Mouse (Mus musculus): ENCODE measurements around the gene Frem1.
A peak's percentile ranks its signal among the peaks of the same experiment; 100 is the strongest.

Frem1 gene

DNA sequence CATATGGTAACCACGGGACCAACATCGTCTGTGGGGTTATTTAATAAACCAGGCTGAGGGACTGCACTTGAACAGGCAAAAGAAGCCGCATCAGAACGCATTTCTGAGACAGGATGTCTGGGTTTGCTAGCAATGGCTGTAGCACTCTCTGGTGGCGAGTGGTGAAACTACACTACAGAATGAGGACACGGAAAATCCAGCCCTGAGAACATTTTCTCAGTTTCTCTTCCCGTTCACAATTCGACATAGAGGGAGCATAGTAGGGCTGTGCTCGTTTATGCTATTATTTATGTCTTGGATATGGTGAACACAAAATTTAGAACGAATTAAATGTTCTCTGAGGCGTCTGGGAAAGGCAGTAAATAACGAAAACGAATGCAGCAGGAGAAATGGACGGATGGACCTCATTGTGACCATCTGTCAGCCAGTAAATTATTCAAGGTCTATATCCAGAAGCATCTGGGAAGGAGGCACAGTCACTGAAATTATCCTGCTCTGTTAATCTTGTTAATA lies 118.4 kb downstream of the Frem1 start:
- DNase-seq (ENCODE audit: extremely low spot score), result peak; percentile 69

DNA sequence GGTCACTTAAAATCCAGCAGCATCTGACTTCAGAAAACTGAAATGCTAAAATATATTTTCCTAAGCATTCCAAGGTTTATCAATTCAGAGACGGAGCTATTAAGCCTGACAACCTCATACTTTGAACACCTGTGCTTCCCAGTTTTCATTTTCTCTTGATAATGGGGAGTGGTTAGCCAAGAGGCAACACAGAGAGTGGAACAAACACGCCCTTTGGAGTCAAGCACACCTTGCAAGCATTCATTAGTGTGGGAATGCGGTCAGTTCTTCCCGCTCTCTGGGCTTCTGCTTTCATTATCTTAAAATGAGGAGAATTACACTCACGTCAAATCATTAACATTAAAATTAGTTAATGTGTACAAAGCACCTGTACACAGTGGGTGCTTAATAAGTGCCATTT lies 122.1 kb downstream of the Frem1 start:
- DNase-seq (ENCODE audit: extremely low spot score), result no peak

DNA sequence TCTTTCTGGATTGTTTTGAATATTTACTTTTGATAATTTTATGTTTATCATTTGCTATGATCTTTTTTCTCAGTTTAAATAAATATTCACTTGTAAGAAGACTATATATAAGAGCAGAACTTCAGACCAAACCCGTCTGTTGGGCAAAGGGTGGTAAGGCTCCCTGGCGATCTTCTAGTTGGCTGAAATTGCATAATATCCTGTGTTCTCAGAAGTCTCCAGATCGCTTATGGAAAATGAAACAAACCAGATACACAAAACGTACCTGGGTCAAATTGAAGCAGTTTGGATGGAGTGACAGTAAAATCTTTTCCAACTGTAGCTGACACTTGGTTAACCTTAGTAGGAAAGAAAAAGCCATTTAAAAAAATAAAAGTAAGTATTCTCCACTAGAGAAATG lies 130.2 kb downstream of the Frem1 start:
- no peak for DNase-seq (ENCODE audit: extremely low spot score)

DNA sequence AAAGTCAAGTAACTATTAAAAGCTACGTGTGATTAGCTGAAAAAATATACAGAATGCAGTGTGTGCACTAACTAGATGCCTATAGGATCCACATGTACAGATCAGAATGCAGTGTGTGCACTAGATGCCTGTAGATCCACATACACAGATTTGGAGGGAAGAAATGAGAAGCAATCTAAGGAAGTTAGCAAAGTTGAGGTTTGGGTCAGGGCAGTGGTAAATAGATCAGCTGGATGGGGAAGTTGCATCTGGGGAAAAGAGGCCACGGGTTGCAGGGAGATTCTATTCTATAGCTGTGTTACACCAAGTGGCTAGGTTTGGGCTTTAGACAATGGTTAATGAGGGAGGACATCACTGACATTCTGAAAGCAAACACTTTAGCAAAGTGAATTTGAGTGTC lies 133.5 kb downstream of the Frem1 start:
- DNase-seq (ENCODE audit: extremely low spot score), result no peak

DNA sequence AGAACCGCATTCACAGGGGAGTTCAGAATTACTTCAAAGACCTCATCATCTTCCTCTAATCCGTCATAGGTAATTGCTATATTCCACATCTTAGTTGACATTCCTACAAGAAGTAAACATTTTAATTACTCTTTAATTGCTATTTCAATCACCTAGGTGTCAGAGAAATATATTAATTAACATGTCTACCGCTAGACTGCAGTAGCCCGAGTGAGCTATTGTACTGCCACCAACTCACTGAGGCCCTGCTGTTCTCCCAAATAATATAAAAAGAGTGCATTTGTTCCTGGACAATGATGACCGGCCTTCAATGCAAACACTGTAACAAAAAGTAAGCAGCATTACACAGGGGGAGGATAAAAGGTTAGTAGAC lies 135.5 kb downstream of the Frem1 start:
- no peak for DNase-seq (ENCODE audit: extremely low spot score)

DNA sequence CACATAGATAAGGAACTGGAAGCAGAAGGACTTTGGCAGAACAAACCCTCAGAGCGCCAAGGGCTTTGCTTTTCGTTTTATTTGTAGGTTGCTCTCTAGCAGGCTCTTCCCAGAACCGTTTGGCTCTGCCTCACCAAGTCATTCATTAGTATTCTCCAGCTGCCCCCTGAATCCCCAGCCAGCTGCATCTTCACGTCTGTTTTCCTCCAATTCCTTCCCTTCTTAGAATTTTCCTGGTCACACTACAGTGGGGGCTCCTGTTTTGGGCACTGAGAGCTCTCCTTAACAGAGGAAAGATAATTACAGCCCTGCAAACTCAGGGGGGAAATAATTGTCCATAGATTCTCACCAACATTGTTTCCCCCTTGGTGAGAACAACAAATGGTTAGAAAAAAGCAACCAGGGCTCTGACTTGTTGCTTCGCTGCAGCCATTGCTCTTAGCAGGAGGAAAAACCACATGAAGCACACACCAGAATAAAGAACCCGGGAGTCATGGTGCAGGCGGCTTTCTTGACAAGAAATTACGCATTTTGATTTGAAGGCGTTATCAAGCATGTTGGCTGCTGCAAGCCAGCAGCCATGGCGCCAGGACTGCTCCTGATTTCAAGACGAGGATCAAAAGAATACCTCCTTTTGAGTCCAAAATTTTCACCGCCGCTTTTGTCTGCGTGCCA lies 136.0 kb downstream of the Frem1 start:
- DNase-seq (ENCODE audit: extremely low spot score), result peak; percentile 17

DNA sequence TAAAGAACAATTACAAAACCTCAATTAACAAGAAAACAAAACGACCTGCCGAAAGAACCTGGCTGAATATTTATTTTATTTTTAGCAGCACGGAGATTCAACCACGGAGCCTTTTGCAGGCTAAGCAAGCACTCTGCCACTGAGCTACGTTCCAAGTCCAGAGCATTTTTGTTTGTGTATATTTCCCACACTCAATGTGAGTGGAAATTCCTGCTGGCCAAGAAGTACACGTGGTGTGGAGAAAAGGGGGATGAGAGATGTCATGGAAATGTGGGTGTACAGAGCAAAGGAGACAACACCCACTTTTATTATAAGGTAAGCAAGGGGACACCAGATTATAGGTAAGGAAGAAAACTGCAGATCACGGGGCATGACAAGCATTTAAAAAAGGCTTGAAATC lies 136.6 kb downstream of the Frem1 start:
- DNase-seq (ENCODE audit: extremely low spot score), result no peak

DNA sequence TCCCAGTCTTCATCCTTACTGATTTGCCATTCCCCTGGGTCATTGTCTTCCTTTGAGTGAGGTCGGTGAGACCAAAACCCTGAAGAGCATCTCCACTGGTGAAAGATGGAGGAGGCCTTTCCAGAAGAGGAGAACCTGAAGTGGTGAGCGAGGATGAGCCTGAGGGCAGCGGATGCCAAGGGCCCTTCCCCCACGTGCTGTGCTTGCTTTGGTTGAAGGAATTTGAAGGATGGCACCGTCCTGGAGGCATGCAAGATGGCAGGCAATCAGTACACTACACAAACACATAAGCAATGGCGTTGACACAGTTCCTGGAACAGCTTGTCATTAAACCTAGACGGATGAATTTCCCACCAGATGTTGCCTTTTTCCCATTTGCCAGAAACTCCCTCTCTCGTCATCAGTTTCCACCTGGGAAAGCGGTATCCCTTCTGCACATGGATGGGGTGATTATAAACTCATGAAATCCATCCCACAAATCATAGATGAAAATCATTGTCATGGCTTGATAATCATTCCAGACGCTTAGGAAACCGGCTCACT lies 137.5 kb downstream of the Frem1 start:
- DNase-seq (ENCODE audit: extremely low spot score), result no peak

DNA sequence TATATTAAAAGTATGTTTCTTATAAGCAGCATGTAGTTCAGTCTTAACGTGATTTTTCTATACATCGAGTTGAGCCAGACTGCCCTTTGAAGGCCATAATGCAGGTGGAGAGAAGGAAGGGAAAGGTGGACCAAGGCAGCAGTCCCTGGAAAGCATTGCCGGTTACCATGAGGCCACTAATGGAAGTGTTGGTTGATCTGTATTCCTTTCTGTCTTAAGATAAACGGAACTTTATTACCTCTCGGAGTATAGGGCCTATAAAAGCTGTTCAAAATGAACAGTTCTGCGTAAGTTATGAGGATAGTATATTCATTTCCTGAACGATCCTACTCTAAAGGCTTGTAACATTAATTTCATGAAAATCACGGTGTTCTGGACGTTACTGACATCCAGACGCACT lies 156.9 kb downstream of the Frem1 start:
- DNase-seq (ENCODE audit: extremely low spot score), result no peak

DNA sequence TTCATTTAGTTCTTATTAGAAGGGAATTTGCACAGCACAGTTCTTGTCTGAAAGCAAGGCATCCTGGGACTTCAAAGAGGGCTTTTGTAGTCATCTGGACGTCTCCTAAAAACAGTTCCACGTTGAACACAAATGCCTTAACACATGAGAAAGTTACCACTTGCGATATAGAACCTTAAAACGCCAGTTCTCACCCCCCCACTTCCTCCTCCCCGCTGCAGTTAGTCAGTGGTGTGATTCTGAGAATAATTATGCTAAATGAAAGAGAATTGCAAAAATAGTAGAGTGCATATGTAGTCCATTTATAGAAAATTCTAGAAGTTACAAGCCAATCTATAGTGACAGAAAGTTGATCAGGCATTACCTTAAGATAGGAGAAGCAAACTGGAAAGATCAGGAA lies 159.9 kb downstream of the Frem1 start:
- no peak for DNase-seq (ENCODE audit: extremely low spot score)

DNA sequence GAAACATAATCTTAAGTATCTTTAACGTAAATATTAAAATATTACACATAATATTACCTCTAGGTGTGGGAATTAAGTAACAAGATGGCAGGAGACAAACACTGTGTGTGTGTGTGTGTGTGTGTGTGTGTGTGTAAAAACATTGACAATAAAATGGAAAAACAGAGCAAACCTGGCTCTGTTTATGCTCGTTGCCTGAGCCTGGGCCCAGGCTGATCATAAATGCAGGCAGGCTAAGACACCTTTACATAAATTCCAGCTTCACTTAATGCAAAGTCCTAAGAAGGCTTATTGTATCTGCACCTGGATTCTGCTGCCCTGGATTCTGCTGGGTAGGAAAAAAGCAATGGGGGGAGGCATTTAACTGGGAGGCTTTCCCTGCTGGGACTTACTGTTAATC lies 160.6 kb downstream of the Frem1 start:
- no peak for DNase-seq (ENCODE audit: extremely low spot score)

DNA sequence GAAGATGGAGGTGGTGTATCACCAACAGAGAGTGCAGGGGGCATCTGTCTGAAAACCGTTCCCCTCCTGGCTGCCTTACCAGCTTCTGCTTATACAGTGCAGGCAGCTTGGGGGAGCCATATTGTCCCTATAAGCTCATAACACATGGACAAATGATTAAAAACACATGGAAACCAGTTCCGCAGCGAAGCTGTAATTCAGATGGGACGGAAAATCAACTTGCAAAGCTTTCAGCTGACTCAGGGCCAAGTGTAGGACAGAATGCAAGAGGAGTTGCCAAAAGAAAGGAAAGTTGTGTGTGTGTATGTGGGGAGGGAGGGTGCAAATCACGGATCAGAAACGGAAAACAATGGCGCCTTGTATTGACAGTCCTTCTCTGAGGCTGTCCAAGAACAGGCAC lies 161.1 kb downstream of the Frem1 start:
- no peak for DNase-seq (ENCODE audit: extremely low spot score)

DNA sequence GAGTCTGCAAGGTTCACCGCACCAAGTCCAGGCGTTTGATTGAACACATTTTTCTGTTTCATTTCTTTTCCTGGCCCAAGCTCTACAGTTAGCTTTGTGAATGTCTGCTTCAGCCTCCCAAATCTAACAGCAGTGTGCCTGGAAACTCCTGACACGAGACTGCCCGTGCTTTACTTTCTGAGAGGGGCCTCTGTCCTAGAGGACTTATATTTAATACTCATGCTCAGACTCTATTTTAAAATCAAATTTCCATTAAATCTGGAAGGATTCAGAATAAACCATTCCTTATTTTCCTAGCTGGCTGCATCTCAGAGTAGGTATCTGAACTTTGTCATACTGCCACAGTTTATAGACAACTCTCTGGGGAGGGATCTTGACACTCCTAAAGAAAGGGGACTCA lies 161.6 kb downstream of the Frem1 start:
- no peak for DNase-seq (ENCODE audit: extremely low spot score)

DNA sequence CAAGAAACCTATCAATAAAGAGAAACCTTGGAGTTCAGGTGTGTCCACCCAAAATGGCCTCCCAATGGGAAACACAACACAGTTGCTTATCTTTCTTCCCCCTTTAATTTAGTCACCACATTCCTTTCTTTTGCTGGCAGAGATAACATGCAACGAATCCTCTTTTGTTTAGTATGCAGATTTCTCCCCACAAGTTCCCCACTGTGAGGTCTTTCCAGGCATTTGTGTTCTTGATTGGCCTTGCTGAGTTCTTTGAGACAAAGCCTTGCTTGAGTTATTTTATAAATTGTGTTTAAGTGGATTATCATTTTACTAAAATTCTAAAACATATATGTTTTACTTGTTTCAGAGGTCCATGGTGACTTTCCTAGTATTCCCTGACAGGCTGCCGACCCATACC lies 166.0 kb downstream of the Frem1 start:
- no peak for DNase-seq (ENCODE audit: extremely low spot score)

DNA sequence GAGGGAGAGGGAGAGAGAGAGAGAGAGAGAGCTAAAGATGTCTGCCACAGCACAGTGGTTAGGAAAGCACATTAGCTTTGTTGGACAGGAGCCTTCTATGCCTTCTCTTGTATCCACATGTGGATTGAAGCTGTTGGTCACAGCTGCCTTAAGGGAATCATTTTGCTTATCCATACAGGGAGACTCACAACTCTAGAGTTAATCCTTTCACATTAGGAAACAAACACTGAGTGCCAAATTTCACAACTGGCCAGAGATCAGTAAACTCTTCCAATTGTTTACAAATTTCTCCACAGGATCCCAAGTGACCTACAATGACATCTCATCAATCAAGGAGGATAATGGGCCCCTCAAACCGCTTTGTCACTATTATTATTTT lies 166.6 kb downstream of the Frem1 start:
- no peak for DNase-seq (ENCODE audit: extremely low spot score)

DNA sequence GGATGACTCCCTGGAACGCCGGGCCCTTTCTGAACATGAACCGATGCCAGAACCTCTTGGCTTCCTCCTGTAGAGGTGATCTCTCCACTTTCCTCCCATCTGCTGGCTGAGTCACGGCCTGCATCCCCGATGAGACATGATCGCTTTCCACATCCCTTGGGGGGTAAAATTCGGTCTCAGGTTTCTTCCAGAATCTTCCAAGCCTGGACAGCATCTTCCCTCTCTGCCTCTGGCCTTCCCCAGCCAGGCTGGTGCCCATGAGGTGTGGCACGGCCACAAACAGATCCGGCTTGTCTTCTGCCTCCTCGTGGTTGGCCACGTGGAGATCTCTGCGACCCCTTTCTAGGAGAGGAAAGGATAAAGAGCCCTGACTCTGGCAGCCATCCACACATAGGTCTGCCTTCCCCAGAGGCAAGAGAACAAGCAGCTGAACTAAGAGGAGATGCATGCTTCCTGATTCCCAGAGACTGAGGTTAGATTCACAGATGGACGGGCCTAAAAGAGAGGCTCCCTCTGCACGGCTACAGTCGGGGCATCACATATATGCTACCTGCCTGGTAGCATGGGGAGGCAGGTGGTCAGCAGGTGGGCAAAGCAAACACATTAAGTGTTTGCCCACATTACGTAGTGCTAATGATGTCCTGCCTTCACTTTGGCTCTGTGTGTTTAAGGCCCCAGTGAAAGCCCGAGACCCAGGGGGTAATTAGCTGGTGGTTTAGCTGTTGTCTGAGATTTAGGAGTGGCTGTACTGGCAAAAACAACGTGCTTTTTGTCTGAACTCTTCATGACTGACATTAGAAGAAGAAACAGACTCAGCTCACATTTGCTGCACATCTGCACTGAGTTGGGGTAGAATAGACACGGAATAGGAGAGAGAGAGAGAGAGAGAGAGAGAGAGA lies 167.3 kb downstream of the Frem1 start, which contains the start of gene Cer1:
TSS of gene Cer1 (minus strand) at position 513 of the 899 bp plus-strand sequence.
- peak; percentile 10 for DNase-seq (ENCODE audit: extremely low spot score)

DNA sequence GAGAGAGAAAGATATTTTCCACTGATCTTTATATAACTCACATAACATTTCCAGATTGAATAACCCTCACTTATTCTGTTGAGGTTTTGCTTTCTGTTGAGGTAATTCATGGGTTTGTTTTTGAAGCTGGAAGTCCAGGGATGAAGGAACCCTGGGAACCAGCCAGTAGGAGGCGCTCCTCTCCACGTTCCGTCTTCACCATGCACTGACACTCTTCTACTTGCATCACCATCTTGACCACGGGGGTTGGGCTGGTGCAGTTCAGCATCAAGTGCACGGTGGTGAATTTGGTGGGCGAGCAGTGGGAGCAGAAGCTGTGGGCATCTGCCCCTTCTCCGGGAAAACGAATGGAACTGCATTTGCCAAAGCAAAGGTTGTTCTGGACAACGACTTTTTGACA lies 169.6 kb downstream of the Frem1 start:
- DNase-seq (ENCODE audit: extremely low spot score), result no peak

DNA sequence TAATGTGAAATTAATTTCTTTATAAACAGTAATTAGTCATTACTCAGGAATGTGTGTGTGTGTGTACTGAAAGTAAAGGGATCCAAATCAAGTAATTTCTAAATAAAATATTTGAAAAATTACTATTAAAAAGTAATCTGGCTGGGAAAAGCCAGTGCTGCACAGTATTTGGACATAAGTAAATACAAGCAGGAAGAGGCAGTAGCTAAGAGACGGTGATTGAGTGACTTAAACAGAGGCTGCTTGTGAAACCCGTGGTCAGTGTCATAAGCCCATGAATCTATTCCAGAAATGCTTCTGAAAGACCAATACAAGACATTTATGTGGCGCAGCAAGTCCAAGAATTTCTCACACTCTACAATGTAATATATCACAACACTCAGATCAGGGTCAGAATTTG lies 170.8 kb downstream of the Frem1 start:
- DNase-seq (ENCODE audit: extremely low spot score), result no peak

DNA sequence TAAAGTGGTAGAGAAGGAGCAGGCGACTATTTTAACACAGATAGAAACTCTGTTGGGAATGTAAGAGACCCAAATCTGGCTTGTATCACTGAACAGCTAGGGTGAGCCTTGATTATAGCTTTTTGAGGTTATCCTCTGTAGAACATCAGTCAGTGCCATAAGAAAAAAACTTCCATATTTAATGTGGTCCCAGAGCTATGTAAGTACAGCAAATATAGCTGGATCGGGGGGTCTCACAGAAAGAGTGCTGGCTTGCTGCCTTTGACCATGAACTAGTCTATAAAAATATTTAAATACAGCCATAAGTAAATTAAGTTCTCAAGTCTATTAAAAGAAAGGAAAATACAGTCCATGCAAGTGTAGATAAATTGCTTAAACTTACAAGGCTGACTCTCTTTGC lies 171.9 kb downstream of the Frem1 start:
- no peak for DNase-seq (ENCODE audit: extremely low spot score)

DNA sequence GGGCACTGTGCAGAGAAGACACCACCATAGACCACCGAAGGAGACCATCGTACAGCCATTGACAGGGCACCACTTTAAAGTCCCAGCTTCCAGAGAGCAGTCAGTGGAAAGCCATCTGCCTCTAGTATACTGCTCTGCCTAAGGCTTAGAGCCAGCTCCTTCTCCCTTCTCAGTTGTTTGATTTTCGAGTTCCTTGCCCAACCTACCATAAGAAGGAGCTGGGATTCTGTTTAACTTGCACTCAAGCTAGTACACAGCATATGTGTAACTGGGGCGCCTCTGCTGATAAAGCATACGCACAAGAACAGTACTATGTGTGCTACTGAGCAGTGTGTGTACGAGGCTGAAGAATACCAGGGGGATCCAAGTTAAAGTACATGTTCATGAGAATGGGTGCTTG lies 173.0 kb downstream of the Frem1 start:
- DNase-seq (ENCODE audit: extremely low spot score), result no peak

DNA sequence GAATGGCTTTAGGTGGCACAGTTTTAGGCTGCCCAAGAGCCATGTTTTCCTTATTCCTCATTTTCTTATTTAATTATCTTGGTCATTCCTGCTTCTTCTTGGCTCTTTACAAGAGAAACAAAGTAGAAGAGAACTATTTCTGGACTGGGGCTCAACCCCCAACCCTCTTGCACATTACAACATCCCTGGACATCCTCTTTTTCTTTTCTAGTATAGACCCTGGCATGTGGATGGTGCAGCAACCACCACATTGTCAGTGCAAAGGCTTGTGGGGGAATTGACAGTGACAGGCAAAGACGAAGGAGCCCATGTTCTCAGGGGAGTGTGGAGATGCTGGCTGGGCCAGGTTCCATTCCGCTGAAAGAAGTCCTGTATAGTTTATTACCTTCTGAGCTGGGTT lies 175.5 kb downstream of the Frem1 start:
- DNase-seq (ENCODE audit: extremely low spot score), result no peak

DNA sequence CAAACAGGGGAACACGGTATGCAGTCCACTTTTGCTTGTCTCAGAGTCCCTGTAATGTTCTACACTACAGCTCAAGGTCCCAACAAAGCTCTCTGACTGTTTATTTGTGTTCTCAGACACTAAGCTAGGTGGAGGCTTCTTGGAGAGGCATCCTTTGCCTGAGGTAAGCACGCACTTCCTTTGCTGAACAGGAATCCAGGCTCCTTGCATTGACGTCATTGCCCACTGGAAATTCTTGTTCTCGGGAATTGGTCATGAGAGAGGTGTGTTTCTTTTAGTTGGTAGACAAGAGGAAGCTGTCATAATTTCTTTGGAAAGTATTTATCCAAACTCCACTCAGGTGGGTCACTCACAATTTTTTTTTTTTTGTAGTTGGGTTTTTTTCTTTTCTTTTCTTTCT lies 176.6 kb downstream of the Frem1 start:
- no peak for DNase-seq (ENCODE audit: extremely low spot score)

DNA sequence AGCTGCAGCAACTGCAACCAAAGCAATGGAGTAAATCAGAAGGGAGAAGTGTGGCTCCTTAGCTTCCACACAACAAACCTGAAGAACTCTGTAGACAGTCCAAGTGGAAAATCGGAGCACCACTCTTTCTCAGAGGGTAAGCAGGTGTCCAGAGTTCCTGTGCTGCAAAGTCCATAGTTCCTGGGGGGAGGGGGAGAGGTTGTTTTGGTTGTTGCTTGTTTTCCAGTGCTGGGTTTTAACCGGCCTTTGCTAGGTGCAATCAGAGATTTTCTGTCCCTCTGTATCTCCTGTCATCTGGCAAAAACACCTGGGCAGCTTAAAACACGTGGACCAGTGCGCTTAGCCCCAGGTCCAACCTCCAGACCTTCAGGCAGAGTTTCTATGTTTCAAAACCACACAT lies 177.3 kb downstream of the Frem1 start:
- no peak for DNase-seq (ENCODE audit: extremely low spot score)
